Mouse (Mus musculus) cerebellum, adult 11-12 months (tissue): ENCODE data around the gene Ttc41.

Experiments
- DNase-seq: peaks from one replicate; pipeline ENCODE4 v3.0.0; 2022

Gene Ttc41

DNA sequence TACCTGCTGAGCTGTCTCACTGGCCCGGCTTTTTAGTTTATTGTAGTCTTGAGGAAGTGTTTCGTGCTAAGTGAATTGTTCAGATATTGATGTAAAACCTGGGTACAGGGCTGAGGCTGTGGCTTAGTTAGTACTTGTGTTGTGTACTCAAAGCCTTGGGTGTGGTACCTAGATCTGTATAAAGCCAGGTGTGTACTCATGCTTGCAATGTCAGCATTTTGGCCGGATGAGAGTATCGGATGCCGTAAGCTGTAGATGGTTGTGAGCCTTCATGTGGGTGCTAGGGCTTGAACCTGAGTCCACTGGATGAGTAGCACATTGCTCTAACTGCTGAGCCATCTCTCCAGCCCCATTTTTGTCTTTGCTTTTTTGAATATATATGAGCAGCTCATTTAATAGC, 80.5 kb downstream of the Ttc41 start:
- DNase-seq = no peak

DNA sequence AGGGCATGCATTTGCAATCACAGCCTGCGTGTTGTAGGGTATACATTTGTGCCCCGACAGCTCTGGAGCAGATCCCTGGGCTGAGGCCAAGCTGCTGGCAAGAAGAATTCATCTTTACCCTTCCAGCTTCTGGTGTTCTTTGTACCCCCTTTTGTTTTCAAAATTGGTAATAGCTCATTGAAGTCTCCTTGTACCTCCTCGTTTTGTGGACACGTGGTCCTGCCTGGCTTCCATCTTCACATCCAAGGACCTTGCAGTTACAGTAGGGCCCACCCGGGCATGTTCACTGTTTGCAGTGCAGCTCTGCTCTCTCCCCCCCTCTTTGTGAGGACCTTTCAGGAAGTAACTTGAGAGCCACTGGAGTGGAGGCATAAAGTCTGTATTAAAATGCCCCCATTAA, 82.6 kb downstream of the Ttc41 start:
- DNase-seq = no peak

DNA sequence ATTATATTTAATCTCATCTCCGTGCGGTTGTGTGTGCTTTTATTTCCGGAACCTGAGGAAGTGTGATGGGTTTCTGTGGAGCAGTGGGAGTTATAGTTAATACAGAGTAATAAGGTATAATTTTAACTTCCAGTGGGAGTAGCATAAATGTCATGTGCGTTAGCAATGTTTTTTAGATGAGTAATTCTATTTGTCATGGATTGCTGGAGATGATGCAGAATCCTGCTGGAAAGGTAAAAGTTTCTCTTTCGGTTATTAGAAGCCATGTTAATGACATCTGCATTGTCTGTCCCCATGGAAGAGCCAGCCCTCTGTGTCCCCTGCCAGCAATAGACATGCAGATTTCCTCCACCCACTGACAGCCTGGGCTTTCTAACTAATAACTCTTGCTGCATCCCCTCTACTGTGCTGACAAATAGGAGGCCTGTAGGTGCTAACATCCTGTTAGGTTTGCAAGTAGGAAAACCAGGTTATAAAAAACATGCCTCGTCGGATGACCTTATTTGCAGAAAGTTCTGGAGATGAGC, 83.6 kb downstream of the Ttc41 start:
- DNase-seq = no peak

DNA sequence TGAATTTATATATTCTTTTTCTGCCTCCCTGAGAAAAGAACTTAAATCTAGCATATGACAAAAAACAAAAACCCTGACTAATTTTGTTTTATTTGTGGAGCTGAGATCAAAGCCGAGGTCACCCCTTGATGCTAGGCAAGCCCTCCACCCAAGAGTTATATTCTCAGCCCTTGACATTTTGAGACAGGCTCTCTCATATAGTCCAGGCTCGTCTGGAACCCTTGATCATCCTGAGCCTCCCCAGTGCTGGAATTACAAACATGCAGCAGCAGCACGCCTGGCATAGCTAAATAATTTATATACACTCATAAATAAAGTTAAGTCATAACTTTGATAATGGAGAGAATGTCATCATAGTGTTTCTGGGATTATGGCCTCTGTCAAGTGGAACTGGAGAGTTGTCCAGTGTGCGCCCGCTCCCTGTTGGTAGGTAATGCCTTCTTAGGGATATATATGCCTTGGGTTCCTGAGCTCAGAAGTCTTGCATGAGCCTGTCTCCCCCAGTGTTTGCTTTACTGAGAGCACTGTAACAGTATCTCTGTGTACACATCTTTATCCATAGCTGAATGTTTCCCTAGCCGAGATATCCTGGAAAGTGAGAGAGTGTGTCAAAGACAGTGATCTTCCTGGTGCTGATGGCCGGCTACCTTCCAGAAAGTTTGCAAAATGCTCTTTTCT, 86.0 kb downstream of the Ttc41 start:
- DNase-seq = no peak

DNA sequence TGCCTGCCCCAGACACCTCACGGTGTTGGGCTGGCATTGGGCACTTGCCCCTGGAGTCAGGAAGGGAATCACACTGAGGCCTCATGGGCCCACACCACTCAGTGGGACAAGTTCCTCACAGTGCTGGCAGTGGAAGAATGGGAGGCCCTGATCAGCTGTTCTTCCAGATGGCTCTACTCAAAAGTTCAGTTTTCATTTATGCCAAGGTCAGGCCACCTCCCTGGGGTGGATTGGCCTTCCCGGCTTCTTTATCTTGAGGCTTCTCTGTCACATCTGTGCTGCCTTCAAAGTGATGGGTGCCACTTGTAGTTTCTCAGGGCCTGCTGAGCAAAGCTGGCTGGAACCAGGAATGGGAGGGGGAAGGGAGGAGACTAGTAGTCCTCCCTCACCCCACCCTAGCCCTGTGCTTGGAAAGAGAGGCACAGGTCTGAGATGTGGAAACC, 87.9 kb downstream of the Ttc41 start:
- no peak for DNase-seq

DNA sequence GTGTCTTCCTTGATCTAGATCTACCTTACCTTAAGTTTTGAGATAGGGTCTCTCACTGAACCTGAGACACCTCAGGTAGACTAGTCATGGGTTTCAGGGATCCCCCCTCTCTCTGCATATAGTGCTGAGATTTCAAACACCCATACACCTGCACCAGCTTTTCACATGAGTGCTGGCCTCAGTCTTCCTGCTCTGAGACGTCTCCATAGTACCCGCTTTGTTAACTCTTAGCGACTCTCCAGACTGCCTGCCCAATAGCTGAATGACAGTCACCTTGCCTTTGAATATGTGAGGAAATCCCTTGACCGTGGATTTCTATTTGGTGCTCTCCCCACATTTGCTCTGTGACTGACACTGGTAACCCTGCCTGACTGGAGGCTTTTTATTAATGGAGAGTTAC, 88.6 kb downstream of the Ttc41 start:
- no peak for DNase-seq

DNA sequence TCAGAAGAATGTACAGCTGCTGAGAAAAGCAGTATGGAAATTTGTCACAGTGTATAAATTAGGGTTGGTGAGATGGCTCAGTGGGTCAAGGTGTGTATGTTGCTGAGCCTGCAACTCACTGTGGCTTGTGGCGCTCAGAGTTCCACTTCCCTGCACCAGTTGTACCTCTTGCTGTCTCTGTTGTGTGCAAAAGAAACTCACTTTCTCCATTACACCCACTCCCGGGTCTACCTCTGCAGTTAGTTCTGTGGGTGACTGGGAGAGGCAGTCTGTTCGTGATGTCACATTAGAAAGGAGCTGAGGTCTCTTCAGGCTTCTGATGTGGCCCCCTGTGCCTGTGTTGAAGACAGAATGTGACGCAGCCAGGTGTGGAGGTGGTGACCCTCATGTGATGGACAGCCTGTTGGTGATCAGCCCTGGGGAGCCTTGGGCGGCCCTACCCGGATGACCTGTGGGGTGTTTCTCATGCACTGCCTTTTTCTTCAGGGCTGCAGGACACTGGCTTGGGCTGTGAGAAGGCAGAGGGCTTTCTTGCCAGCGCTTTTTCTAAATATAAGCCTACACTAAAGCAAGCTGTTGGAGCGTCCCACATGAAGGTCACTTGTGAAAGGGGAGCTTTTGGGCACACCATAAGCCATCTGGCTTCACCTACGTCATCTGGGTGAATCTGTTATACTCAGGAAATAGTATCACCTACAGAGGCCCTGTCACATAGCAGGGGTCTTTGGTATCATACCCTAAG, 89.4 kb downstream of the Ttc41 start:
- DNase-seq = no peak

DNA sequence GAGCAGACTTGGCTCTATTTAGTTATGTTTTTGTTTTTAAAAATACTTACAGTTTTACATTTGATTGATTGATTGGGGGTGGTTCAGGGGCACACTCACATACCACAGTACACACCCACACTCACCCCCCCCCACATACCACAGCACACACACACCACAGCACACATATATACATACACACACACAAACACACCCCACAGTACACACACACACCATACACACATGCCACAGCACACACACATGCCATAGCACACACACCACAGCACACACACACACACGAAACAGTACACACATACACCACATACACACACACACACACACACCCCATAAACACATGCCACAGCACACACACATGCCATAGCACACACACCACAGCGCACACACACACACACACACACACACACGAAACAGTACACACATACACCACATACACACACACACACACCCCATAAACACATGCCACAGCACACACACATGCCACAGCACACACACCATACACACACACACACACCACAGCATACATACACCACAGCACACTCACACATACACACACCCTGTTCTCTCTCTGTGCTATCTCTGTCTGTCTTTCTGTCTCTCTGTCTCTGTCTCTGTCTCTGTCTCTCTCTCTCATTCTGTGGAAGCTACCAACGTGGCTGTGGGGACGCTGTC, 90.6 kb downstream of the Ttc41 start:
- DNase-seq = no peak

DNA sequence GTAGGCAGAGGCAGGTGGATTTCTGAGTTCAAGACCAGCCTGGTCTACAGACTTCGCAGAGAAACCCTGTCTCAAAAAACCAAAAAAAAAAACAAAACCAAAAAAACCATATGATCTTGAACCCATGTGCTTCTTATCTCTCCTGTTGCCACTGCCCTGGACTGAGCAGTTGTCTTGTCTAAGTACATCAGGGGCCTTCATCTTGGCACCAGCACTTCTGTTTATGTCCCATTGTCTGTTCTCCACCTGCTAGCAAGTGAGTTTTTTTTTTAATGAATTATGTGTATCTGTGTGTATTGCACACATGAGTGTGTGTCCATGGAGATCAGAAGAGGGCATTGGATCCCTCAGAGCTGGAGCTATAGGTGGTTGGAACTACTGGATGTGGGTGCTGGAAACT, 101.8 kb downstream of the Ttc41 start:
- no peak for DNase-seq

DNA sequence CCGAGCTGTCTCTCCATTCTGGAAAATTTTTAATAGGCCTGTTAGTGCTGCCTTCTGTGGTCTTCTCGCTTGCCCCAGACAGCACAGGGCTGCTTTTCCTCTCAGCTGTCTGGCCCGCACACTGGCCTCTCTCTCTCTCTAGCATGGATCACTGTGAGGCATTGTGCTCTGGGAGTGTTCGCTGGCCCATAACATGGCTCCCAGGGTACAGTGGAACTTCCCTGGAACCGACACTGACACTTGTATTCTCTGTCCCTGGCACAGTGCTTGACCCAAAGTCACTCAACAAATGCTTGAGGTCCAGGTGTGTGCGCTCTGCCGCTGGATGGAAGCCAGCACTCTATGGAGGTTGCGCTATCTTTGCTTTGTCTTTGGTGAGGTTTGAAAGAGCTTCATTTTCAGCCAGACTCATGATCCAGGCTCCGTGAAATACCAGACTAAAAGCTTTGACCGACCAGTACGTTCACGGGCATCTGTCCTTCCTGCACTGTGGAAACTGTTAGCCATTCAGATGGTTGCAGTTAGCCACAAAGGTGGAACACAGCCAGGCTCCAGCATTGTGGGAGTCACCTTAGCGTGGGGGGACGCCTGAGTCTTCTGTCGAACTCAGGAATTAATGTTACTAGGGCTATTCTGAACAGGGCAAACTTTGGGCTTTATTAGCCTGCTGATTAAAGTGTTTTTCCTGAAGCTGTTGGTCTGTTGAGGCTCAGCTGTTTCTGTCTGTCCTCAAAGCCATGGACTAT, 102.6 kb downstream of the Ttc41 start:
- DNase-seq = no peak

DNA sequence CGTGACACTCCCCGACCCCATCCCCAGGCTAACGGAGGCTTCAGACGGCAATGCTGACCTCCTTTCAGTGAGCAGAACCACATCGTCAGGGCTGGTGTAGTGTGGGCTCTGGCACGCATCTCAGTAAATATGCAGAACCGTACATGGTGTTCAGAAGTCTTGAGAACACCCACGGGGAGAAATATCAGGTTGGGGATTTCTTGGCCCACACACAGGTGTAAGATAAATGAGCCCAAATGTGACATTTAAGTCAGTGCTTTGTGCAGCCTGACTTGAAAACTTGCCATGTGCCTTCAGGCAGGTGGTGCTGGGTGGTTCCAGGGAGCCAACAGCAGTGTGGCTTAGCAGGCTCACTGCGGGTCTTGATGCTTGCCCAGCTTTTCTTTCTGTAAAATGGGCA, 104.4 kb downstream of the Ttc41 start:
- peak; percentile 48 for DNase-seq

DNA sequence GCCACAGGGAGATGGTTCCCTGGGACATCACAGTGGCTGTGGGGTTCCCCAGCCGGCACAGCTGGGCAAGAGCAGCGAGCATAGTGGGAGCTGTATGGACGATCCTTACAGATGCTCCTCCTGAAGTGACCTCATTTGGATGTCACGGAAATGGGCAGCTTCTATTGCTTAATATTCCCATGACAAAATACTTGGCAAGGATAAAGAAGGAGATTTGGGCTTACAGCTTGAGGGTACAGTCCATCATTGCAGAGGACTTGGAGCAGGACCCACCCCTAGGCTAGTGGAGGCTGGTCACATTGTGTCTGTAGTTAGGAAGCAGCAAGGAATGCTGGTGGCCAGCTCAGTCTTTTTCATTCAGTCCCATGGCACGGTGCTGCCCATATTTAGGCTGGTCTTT, 105.0 kb downstream of the Ttc41 start:
- no peak for DNase-seq

DNA sequence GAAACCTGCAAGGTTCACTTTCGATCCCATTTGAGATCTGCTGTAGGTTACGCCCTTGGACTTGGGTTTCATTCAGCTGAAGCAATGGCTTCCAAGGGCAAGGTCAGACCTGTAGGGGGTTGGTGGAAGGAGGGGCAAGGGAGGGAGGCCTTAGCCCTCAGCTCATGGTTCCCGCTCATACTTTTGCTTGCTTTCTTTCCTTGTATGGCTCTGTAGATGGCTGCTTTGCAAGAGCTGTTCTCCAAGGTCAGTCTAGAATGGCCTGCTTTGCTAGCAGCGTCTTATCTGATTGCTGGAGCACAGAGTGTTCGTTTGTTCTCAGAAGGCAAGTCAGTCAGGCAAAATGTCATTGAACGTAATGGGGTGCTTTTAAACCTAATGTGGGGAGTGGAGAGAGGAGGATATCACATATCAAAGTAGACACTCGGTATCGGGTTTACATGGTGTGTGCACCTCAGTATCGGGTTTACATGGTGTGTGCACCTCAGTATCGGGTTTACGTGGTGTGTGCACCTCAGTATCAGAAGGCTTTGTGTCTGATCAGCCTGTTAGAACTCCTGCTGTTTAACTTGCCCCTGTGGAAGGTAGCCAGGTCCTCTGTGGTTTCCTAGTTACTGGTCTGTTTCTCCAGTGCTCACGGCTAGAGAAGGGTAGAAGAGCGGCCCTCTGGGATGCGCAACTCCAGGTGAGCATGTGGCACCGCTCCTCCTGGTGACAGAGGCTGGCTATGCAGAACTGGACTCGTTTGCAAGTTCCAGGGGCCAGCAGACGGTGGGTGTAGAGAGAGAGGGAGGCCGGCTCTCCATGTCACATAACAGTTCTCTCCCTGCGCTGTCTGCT, 108.9 kb downstream of the Ttc41 start:
- DNase-seq = no peak

DNA sequence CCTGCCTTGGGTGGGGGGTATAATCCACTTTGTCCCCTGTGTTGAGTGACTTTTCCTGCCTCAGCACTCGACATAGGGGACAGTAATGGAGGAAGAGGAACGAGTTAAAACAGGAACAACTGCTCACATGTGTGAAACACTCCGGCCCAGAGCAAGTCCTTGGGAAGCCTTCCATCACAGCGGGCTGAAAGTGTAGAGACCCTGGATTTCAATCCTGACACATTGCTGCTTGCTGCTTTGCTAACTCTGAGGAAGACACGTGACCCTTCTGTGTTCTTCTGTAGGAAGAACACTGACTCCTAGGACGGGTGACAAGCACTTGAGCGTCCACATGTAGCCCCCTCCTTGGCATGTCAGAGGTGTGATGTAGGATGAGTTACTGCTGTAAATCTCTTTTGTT, 109.5 kb downstream of the Ttc41 start:
- no peak for DNase-seq

DNA sequence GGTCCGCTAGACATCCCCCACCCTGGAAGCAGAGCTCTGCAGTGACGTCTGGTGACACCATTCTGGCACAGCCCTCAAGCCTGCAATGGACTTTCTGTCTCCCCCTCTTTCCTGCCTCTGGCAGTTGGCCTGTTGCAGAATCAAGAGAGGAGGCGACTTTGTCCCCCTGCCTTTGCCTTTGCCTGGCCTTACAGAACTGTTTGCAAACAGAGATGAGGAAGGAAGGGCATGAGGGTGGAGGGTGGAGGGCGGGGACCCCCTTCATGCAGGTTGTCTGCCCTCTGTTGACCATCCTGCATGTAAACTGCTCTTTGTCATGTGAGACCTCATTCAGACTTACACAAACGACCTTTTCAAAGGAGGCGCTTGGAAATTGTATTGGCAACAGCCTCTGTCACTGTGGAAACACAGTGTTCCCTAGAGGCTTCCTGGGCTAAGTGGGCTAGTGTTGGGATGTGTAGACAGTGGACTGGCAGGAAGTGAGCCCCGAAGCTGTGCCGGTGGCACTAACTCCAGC, 114.1 kb downstream of the Ttc41 start:
- DNase-seq = no peak

DNA sequence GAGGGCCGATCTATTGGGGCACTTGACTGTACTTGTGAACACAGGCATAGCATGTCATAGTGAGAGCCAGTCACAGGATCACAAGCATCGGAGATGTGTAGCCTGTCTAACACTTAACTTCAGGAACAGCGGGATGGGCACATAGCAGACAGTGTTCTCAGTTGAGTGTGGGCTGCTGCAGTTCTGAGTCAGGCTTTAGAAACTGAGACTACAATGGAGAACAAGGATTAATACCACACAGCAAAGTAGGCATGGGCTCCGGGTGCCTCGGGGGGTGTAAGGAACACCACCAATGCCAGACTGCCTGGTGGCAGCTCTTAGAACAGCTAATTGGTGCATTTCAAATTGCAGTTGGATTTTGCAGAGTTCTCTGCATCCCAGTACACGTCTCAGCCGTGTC, 115.4 kb downstream of the Ttc41 start:
- DNase-seq = no peak

DNA sequence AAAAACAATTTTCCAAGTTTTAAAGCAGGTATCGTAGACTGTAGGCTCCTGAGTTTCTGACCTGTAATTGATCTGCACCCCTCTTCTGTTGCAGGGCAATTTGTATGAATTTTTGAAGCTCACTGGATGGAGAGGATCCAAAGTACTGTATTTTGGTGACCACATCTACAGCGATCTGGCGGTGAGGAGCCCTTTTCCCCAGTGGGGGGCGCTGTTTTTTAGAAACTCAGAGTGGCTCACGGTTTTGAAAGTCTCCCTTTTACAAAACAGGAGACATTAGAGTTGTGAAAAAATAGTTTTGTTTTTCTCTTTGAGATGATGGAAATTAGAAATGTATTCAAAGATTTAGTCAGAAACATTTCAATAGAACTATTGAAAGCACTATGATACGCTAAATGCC, 118.5 kb downstream of the Ttc41 start:
- DNase-seq = no peak

DNA sequence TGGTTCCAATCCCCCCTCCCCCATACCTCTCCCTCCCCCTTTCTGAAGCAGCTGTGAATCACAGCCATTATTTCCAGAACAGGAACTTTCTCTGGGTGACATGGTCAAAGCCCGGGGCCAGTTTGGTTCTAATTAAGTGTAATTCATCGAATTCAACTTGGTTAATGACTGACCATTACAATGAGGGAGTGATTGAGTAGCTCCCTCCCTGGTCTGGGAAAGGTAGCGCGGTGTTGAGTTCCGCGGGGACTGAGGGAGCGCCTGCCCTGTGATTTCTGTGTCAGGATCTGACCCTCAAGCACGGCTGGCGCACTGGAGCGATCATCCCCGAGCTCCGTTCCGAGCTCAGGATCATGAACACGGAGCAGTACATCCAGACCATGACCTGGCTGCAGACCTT, 119.3 kb downstream of the Ttc41 start:
- no peak for DNase-seq

DNA sequence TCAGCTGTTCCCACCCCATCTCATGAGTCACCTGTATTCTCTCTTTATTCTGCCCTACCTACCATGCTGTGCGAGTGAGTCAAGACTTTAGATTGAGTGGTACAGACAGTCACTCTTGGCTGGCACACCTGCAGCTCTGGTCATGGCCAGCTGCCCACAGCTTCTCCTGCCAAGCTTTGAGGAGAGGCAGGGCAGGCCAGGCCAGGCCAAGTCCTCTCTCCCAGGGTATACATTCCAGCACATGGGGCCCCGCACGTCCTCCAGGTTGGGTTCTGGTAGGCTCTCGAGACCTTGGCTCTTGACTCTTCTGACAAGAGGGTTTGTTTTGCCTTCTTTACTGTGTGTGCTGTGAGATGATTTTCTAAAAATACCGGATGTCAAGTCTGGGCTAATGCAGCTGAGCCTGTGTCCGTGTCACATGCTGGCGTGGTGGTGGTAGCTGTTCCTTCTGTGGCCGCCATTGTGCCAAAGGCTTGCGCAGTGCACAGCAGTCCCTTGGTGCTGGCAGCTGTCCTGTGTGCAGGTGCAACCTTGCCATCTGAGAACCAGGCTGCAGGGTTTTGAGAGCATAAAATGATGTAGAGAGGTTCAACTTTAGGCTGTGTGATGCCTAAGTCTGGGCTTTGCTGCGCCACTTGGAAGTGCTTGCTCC, 120.4 kb downstream of the Ttc41 start:
- DNase-seq = peak; percentile 79
